Mouse (Mus musculus): ENCODE data around the gene Pigp. TPM values are rescaled to one million over a fixed set of nuclear protein-coding genes. Genes with fewer than 3 reads are reported as not detected.
"Not testable (repeated sequence)": the region's sequence is repeated elsewhere in the genome, so short reads cannot be mapped to it uniquely, and the experiment has no call there.

The Pigp gene
- total RNA-seq, 2 experiments from 2014 or later: 34.0 to 45.4 TPM

- no peak for DNase-seq (ENCODE audit: low spot score in 2 of 2)
Measured at GRCm38 (mm10) chr16:94360578-94361350, 10.9 kb downstream of the Pigp start.

- DNase-seq (ENCODE audit: low spot score in 2 of 2): no peak
Measured at GRCm38 (mm10) chr16:94358091-94358490, 13.6 kb downstream of the Pigp start.

GRCm38 (mm10) chr16:94356776-94357494 is 14.7 kb downstream of the Pigp start:
- DNase-seq (ENCODE audit: low spot score in 2 of 2): no peak

GRCm38 (mm10) chr16:94356046-94356445 is 15.6 kb downstream of the Pigp start:
- DNase-seq (ENCODE audit: low spot score in 2 of 2): no peak

GRCm38 (mm10) chr16:94354450-94354849 is 17.2 kb downstream of the Pigp start:
- peak in 1 of 2 experiments; percentile 41 for DNase-seq (ENCODE audit: low spot score in 2 of 2)

GRCm38 (mm10) chr16:94350287-94350677 is 21.4 kb downstream of the Pigp start:
- no peak for DNase-seq (ENCODE audit: low spot score in 2 of 2)

- no peak for DNase-seq (ENCODE audit: low spot score in 2 of 2)
Measured at GRCm38 (mm10) chr16:94349588-94350286, 21.9 kb downstream of the Pigp start.

- no peak for DNase-seq (ENCODE audit: low spot score in 2 of 2)
Measured at GRCm38 (mm10) chr16:94348779-94349178, 22.9 kb downstream of the Pigp start.

GRCm38 (mm10) chr16:94347080-94347731 is 24.4 kb downstream of the Pigp start:
- DNase-seq (ENCODE audit: low spot score in 2 of 2): no peak

- DNase-seq (ENCODE audit: low spot score in 2 of 2): no peak
Measured at GRCm38 (mm10) chr16:94345733-94346132, 25.9 kb downstream of the Pigp start.

GRCm38 (mm10) chr16:94339164-94340160 is 32.2 kb downstream of the Pigp start:
- DNase-seq (ENCODE audit: low spot score in 2 of 2): not testable (repeated sequence)

- no peak for DNase-seq (ENCODE audit: low spot score in 2 of 2)
Measured at GRCm38 (mm10) chr16:94335656-94336055, 36.0 kb downstream of the Pigp start.

- peak; percentile 56 to 72 for DNase-seq (ENCODE audit: low spot score in 2 of 2)
Measured at GRCm38 (mm10) chr16:94331886-94332252, 39.8 kb downstream of the Pigp start.

GRCm38 (mm10) chr16:94331233-94331885 is 40.3 kb downstream of the Pigp start:
- DNase-seq (ENCODE audit: low spot score in 2 of 2): no peak

GRCm38 (mm10) chr16:94330429-94330828 is 41.2 kb downstream of the Pigp start:
- DNase-seq (ENCODE audit: low spot score in 2 of 2): no peak

GRCm38 (mm10) chr16:94328881-94329867 is 42.5 kb downstream of the Pigp start:
- DNase-seq (ENCODE audit: low spot score in 2 of 2): no peak

GRCm38 (mm10) chr16:94327781-94328711 is 43.6 kb downstream of the Pigp start, which contains the start of gene Ripply3:
TSS of gene Ripply3 (plus strand) at chr16:94328420.
- no peak for DNase-seq (ENCODE audit: low spot score in 2 of 2)
